Mouse (Mus musculus) G1E (cell line): ENCODE measurements around the gene Plac1. TPM values are rescaled to one million over a fixed set of nuclear protein-coding genes. Genes with fewer than 3 reads are reported as not detected.

Experiments
- ATAC-seq: 2 replicates; pipeline ENCODE4 v1.8.0; 2016; ENCODE audit warnings: mild to moderate bottlenecking; ENCODE audit not compliant: insufficient number of reproducible peaks, poor library complexity, low FRiP score, severe bottlenecking; ENCODE audit errors: extremely low read depth
- DNase-seq: peaks from one replicate; pipeline ENCODE4 v3.0.0; 2012; ENCODE audit warnings: low spot score
- H3K27me3 ChIP-seq: 2 replicates; pipeline ENCODE4 v1.6.1; 2012; ENCODE audit warnings: mild to moderate bottlenecking, low read length, inconsistent platforms; ENCODE audit not compliant: insufficient read depth
- H3K36me3 ChIP-seq: replicated peaks from 2 replicates; pipeline ENCODE3; 2012; ENCODE audit warnings: mild to moderate bottlenecking, inconsistent platforms
- H3K4me1 ChIP-seq: 2 replicates; pipeline ENCODE4 v1.6.1; 2012; ENCODE audit warnings: low read depth, low read length, inconsistent platforms, mixed read lengths; ENCODE audit not compliant: insufficient read depth
- H3K4me3 ChIP-seq: 2 replicates; pipeline ENCODE4 v1.5.1; 2012; ENCODE audit warnings: low read depth, mild to moderate bottlenecking, inconsistent platforms, low read length, moderate library complexity, mixed read lengths
- H3K9me3 ChIP-seq: replicated peaks from 2 replicates; pipeline ENCODE4 v1.6.1; 2012; ENCODE audit warnings: inconsistent platforms
- CTCF ChIP-seq: IDR thresholded peaks from 2 replicates; pipeline ENCODE4 v1.5.1; 2012; ENCODE audit warnings: low read depth, low read length, inconsistent platforms, mixed read lengths
- GATA1 ChIP-seq: IDR thresholded peaks from 2 replicates; pipeline ENCODE4 v1.6.1; 2012; ENCODE audit warnings: borderline replicate concordance, low read length, inconsistent platforms, mixed read lengths
- GATA2 ChIP-seq: IDR thresholded peaks from 2 replicates; pipeline ENCODE4 v1.6.1; 2012; ENCODE audit warnings: low read depth, low read length, inconsistent platforms, borderline replicate concordance
- POLR2AphosphoS5 ChIP-seq: IDR thresholded peaks from 2 replicates; pipeline ENCODE4 v1.6.1; 2012; ENCODE audit warnings: low read depth, low read length, inconsistent platforms; ENCODE audit not compliant: insufficient replicate concordance
- TAL1 ChIP-seq: conservative IDR thresholded peaks from 2 replicates; pipeline ENCODE4 v1.6.1; 2012; ENCODE audit warnings: low read depth, low read length, inconsistent platforms, mixed read lengths
- polyA plus RNA-seq: library from polyadenylated mRNA; stranded (reverse); fragments of >175 nt; gene quantifications from 2 replicates; pipeline ENCODE4 v1.2.3, GENCODE M21; 2012
- total RNA-seq, 2 experiments: library from RNA; stranded (forward) in 1 of 2; stranded (reverse) in 1 of 2; fragments of 200-1000 nt in 1 of 2; fragments of >200 nt in 1 of 2; fragmentation: Nextera tagmentation in 1 of 2; gene quantifications; 2 replicates each; pipeline ENCODE4 v1.2.3; 2014 to 2017

Gene Plac1
- total and polyA plus RNA-seq, 3 experiments, result not detected

DNA sequence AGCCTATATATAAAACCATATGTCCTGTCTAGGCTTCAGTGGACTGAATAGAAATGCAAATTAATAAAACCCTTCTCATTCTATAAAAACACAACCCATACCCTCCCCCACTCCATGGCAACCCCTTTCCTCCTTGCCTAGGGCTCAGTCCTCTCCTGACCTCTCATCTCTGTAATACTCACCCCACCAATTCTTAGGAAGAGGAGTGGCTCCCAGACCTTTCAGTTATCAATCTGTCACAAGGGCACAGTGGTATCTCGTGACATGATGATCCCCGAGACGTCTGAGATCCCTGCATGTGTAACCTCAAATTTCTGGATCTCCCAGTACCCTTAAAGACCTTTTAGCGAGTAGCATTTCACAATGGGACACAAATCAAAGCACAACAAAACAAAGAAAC, 190.7 kb downstream of the Plac1 start:
- ATAC-seq (peak; percentile 58), DNase-seq (no peak)
- Histone ChIP-seq H3K36me3 (peaks cover 10% of the 10 kb centered on the region), H3K9me3 (no peaks in the 10 kb centered on the region), H3K4me3 (no peak overlapping the region), H3K27me3 (no peaks in the 10 kb centered on the region), H3K4me1 (peaks cover 42% of the 10 kb centered on the region)
- TF ChIP-seq GATA1 (no peak), GATA2 (no peak), CTCF (no peak), TAL1 (no peak), POLR2AphosphoS5 (no peak)

- H3K4me3 ChIP-seq, result no peak overlapping the region
- H3K27me3 ChIP-seq, result no peaks in the 10 kb centered on the region
- TF ChIP-seq POLR2AphosphoS5, result no peak
- no peak for TF ChIP-seq GATA2
- no peak for TF ChIP-seq TAL1
- no peak for TF ChIP-seq GATA1
- no peak for TF ChIP-seq CTCF
- ATAC-seq, result no peak; the same call in 1 of the 2 replicates
- no peak for DNase-seq
- peaks cover 24% of the 10 kb centered on the region for H3K4me1 ChIP-seq
- H3K36me3 ChIP-seq, result no peaks in the 10 kb centered on the region
- no peaks in the 10 kb centered on the region for H3K9me3 ChIP-seq
Observed at GRCm38 (mm10) chrX:53046911-53047310, 193.0 kb downstream of the Plac1 start.

- Histone ChIP-seq H3K4me1 (peaks cover 24% of the 10 kb centered on the region), H3K27me3 (no peaks in the 10 kb centered on the region), H3K4me3 (no peak overlapping the region), H3K36me3 (no peaks in the 10 kb centered on the region), H3K9me3 (no peaks in the 10 kb centered on the region)
- DNase-seq (no peak), ATAC-seq (no peak)
- TF ChIP-seq GATA1 (no peak), GATA2 (no peak), CTCF (no peak), POLR2AphosphoS5 (no peak), TAL1 (no peak)
Observed at GRCm38 (mm10) chrX:53046033-53046432, 193.9 kb downstream of the Plac1 start.

- H3K4me1 ChIP-seq, result peaks cover 21% of the 10 kb centered on the region
- no peaks in the 10 kb centered on the region for H3K36me3 ChIP-seq
- H3K27me3 ChIP-seq, result no peaks in the 10 kb centered on the region
- H3K9me3 ChIP-seq, result no peaks in the 10 kb centered on the region
- DNase-seq (no peak), ATAC-seq (no peak)
- no peak overlapping the region for H3K4me3 ChIP-seq
- no peak for TF ChIP-seq GATA2
- no peak for TF ChIP-seq GATA1
- TF ChIP-seq TAL1, result no peak
- TF ChIP-seq POLR2AphosphoS5, result no peak
- TF ChIP-seq CTCF, result no peak
Observed at GRCm38 (mm10) chrX:53045187-53045903, 194.6 kb downstream of the Plac1 start.

DNA sequence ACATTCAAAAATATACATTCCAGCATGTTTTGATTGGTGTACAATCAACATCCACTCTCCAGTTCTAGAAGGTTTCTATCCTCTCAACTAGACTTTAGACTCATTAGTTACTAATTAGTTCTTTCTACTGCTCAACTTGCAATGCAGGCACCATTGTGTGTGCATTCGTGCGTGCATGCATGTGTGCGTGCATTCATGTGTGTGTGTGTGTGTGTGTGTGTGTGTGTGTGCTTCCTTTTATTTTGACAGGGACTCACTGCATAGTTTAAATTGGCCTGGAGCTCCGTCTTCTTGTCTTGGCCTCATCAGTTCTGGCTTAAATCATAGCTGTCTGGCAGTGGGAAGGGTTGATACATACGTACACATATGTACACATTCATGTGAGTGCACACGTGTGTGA, 198.9 kb downstream of the Plac1 start:
- TF ChIP-seq CTCF, result no peak
- ATAC-seq (no peak), DNase-seq (no peak)
- no peaks in the 10 kb centered on the region for H3K27me3 ChIP-seq
- no peak overlapping the region for H3K4me3 ChIP-seq
- peaks cover 13% of the 10 kb centered on the region for H3K4me1 ChIP-seq
- H3K9me3 ChIP-seq, result no peaks in the 10 kb centered on the region
- H3K36me3 ChIP-seq, result no peaks in the 10 kb centered on the region

DNA sequence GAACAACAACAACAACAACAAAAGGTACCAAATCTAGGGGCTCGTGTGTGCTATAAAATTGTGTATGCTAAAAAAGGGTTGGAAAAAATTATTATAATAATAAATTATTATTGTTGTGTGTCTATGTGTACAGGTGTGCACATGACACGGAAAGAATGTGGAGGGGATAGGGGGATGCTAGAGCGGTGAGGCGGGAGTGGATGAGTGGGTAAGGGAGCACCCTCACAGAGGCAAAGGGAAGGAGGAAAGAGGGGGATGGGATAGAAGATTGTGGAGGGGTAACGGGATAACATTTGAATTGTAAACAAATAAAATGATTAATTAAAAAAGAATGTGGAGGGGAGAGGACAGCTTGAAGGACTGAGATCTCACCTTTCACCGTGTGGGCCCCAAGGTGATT, 199.8 kb downstream of the Plac1 start:
- TF ChIP-seq CTCF, result no peak
- no peak for TF ChIP-seq GATA2
- no peak for TF ChIP-seq TAL1
- TF ChIP-seq GATA1, result no peak
- TF ChIP-seq POLR2AphosphoS5, result no peak
- H3K4me1 ChIP-seq, result peaks cover 5% of the 10 kb centered on the region; the same call in 1 of the 2 replicates
- no peaks in the 10 kb centered on the region for H3K27me3 ChIP-seq
- DNase-seq (no peak), ATAC-seq (no peak)
- no peaks in the 10 kb centered on the region for H3K36me3 ChIP-seq
- H3K9me3 ChIP-seq, result no peaks in the 10 kb centered on the region
- no peak overlapping the region for H3K4me3 ChIP-seq

DNA sequence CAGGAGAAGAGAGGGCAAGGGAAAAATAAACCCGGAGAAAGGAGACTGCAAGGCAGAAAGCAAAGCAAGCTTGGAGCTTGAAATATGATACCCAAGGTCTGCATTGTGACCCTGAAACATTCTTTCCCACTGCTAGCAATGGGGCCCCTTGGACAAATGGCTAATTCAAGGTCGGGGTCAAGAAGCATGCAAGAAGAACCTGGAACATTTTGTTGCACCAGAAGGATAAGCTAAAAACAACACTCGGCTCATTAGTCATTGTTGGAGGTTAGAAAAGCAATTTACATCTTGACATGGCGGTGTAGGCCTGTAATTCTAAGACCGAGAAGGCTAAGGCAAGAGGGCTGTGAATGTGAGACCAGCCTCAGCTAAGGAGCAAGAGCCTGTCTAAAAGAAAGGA, 200.3 kb downstream of the Plac1 start:
- no peak for TF ChIP-seq GATA2
- TF ChIP-seq CTCF, result no peak
- Histone ChIP-seq H3K4me3 (no peak overlapping the region), H3K27me3 (no peaks in the 10 kb centered on the region), H3K9me3 (no peaks in the 10 kb centered on the region), H3K36me3 (no peaks in the 10 kb centered on the region), H3K4me1 (peaks cover 4% of the 10 kb centered on the region; the same call in 1 of the 2 replicates)
- ATAC-seq, result no peak
- DNase-seq, result no peak
